Mouse (Mus musculus) regulatory T cell (primary cell): Measurements from ENCODE around the gene Colgalt1.

ENCODE experiments used
- in situ Hi-C: fragments of 300-600 bp; cut with MboI, MseI; formaldehyde crosslinking; loops from one replicate; pipeline ENCODE4 v1.15.1; 2025; ENCODE audit warnings: high pct_unique_total_duplicates

Gene Colgalt1

GRCm38 (mm10) chr8:71610822-71611651 is at the start of gene Colgalt1:
Gene Colgalt1 (plus strand): TSS chr8:71610998.
- in situ Hi-C loops: loop anchor here (10.0 kb wide), 1 partner anchor 1626 kb away; no protein-coding TSS in a partner anchor

- in situ Hi-C loops: loop anchor here (5.0 kb wide), 1 partner anchor 71 kb away; no protein-coding TSS in a partner anchor
These were observed 49.4 kb upstream of the Colgalt1 start for GRCm38 (mm10) chr8:71561401-71561800.

- in situ Hi-C loops: loop anchor here (5.0 kb wide), 1 partner anchor 70 kb away; no protein-coding TSS in a partner anchor
These were observed 48.0 kb upstream of the Colgalt1 start for GRCm38 (mm10) chr8:71562751-71563150.

GRCm38 (mm10) chr8:71563992-71564391 is 46.8 kb upstream of the Colgalt1 start:
- in situ Hi-C loops: loop anchor here (5.0 kb wide), 1 partner anchor 68 kb away; no protein-coding TSS in a partner anchor

- in situ Hi-C loops: loop anchor here (5.0 kb wide), 1 partner anchor 91 kb away; no protein-coding TSS in a partner anchor
These were observed 44.3 kb upstream of the Colgalt1 start, which contains the start of gene Nxnl1 for GRCm38 (mm10) chr8:71566501-71566900. Gene Nxnl1 (minus strand): TSS chr8:71566601.

- in situ Hi-C loops: loop anchor here (5.0 kb wide), 1 partner anchor 90 kb away; no protein-coding TSS in a partner anchor
These were observed 43.2 kb upstream of the Colgalt1 start for GRCm38 (mm10) chr8:71567587-71567986.

GRCm38 (mm10) chr8:71568387-71568937 is 42.3 kb upstream of the Colgalt1 start, which contains the start of gene Slc27a1:
Gene Slc27a1 (plus strand): TSS chr8:71568882.
- in situ Hi-C loops: loop anchor here (5.0 kb wide), 1 partner anchor 89 kb away; no protein-coding TSS in a partner anchor

- in situ Hi-C loops: loop anchor here (5.0 kb wide), 1 partner anchor 88 kb away; no protein-coding TSS in a partner anchor
These were observed 41.9 kb upstream of the Colgalt1 start for GRCm38 (mm10) chr8:71568941-71569340.

GRCm38 (mm10) chr8:71569366-71570290 is 41.2 kb upstream of the Colgalt1 start:
- in situ Hi-C loops: loop anchor here (5.0 kb wide), 1 partner anchor 88 kb away; no protein-coding TSS in a partner anchor

GRCm38 (mm10) chr8:71570291-71570954 is 40.4 kb upstream of the Colgalt1 start:
- in situ Hi-C loops: no loop called here

- in situ Hi-C loops: no loop called here
These were observed 38.7 kb upstream of the Colgalt1 start for GRCm38 (mm10) chr8:71572077-71572476.

GRCm38 (mm10) chr8:71572847-71573633 is 37.8 kb upstream of the Colgalt1 start:
- in situ Hi-C loops: no loop called here

GRCm38 (mm10) chr8:71574426-71574825 is 36.4 kb upstream of the Colgalt1 start:
- in situ Hi-C loops: no loop called here

- in situ Hi-C loops: no loop called here
These were observed 35.8 kb upstream of the Colgalt1 start for GRCm38 (mm10) chr8:71575020-71575419.

- in situ Hi-C loops: no loop called here
These were observed 32.9 kb upstream of the Colgalt1 start for GRCm38 (mm10) chr8:71577856-71578387.

- in situ Hi-C loops: no loop called here
These were observed 31.8 kb upstream of the Colgalt1 start for GRCm38 (mm10) chr8:71579009-71579408.

GRCm38 (mm10) chr8:71579476-71579875 is 31.3 kb upstream of the Colgalt1 start:
- in situ Hi-C loops: no loop called here

GRCm38 (mm10) chr8:71580201-71580600 is 30.6 kb upstream of the Colgalt1 start:
- in situ Hi-C loops: no loop called here

GRCm38 (mm10) chr8:71586891-71587290 is 23.9 kb upstream of the Colgalt1 start:
- in situ Hi-C loops: no loop called here
